Mouse (Mus musculus) CD4-positive, CD25-positive, alpha-beta regulatory T cell (primary cell): ENCODE measurements around the gene Zfp507. TPM values are rescaled to one million over a fixed set of nuclear protein-coding genes. Genes with fewer than 3 reads are reported as not detected.

ENCODE experiments used
- polyA plus RNA-seq: library from polyadenylated mRNA; unstranded; fragments of 100-300 nt; shearing (Covaris generic); gene quantifications from one replicate; pipeline ENCODE4 v1.2.1, GENCODE M21; 2017

Zfp507 gene
- 25.4 TPM for polyA plus RNA-seq

DNA sequence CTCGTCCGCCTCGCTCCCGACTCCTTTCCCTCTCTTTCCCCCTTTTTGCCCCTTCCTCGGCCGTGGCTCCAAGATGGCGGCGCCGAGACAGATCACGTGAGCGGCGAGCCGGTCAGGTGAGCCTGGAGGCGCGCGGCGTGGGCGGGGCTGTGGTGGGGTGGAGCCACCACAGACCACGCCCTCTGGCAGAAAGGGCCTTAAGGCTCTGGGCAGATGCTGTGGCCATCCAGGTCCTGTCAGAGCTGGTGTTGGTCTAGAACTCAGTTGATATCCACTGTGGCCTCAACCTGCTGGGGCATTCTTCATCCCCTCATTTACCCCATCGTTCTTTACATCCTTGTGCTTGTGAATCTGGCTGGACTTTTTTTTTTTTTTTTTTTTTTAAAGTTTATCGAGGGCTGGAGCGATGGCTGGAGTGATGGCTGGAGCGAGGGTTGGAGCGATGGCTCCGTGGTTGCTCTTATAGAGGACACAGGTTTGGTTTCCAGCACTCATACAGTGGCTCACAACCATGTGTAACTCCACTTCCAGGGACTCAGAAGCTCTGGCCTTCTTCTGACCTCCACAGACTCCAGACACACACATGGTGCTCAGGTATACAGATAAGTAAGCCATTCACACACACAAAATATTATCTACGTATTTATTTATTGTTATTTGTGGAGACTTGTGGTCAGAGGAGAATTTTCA lies at the start of gene Zfp507:
Gene Zfp507 (minus strand): TSS at position 98 of the 690 bp plus-strand sequence.

DNA sequence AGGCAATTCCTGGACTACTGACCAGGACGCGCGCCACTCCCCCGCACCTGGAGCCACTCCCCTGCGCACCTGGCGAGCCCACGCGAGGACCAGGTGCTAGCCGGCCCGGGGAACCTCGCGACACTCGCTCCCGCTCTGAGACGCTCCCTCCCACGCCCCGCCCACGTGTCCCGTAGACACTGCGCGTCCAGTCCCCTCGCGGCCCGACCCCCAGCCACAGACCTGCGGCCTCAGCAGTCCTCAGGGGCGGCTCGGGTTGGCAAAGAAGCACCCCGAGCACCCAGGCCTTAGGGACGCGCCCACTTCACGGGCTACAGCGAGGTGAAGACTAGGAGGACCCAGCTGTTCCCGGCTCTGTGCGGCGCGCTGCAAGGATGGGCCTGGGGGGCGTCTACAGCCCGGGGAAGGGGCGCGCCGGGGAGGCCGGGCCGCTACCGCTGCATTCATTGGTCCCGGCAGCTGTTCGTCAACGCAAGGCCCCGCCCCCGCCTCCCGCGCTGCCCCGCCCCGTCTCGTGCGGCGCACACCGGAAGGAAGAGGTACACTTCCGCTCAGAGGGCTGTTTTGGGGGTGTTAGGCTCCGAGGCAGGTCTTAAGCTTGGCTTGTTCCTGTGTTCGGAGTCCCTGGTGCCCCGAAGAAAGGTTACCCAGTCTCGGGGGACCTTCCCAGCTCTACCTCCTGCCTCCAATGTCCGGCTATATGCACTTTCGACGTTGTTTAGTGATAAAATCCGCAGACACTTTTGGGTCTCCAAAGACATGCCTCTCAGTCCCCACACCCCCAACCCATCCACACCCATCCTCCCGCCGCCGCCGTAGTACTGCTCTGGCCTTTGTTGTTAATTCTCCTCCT lies 48.5 kb downstream of the Zfp507 start, which contains the start of gene Dpy19l3:
Gene Dpy19l3 (minus strand): TSS at position 422 of the 853 bp plus-strand sequence.

Other genes starting within 250 kb of the Zfp507 start
- gene Nudt19, start 246.7 kb downstream of the Zfp507 start, polyA plus RNA-seq = 58.9 TPM
- 0.05 TPM for gene Rgs9bp, start 217.4 kb downstream of the Zfp507 start, polyA plus RNA-seq
- gene Ankrd27, start 216.8 kb downstream of the Zfp507 start, polyA plus RNA-seq = 57.9 TPM
- 82.2 TPM for gene Pdcd5, start 155.5 kb downstream of the Zfp507 start, polyA plus RNA-seq
- 44.5 TPM for gene Dpy19l3, start 48.5 kb downstream of the Zfp507 start, polyA plus RNA-seq